Mouse (Mus musculus) lung, postnatal 0 days (tissue): ENCODE results near the gene Dctpp1.
A peak's percentile ranks its signal among the peaks of the same experiment; 100 is the strongest.

Experiments used
- CTCF ChIP-seq: IDR thresholded peaks from 2 replicates; pipeline ENCODE4 v1.5.1; 2016; ENCODE audit warnings: antibody characterized with exemption, mild to moderate bottlenecking
- EP300 ChIP-seq: IDR thresholded peaks from 2 replicates; pipeline ENCODE4 v1.6.1; 2016; ENCODE audit warnings: antibody characterized with exemption, mild to moderate bottlenecking, control low read depth

GRCm38 (mm10) chr7:127213485-127213884, 47.0 kb downstream of the Dctpp1 start:
- TF ChIP-seq CTCF (peak; percentile 74), EP300 (no peak)
